ENCODE assay signal across 8 mouse cellular contexts in genomic region chr7:90460930-90461329, GRCm38 (mm10). TPM values are rescaled to one million over a fixed set of nuclear protein-coding genes. Genes with fewer than 3 reads are reported as not detected.
DNase-seq lines count a peak whose midpoint lies in the region; ATAC-seq and TF ChIP-seq lines count a peak whose summit lies in the region.

No protein-coding gene starts in this region.

- H3K36me3 ChIP-seq in heart, embryonic 13.5 days = no peaks in the 10 kb centered on the region
- H3K36me3 ChIP-seq in liver, embryonic 11.5 days (ENCODE audit: control insufficient read depth, insufficient read depth, low read length) = no peaks in the 10 kb centered on the region
- no peaks in the 10 kb centered on the region for H3K36me3 ChIP-seq in neural tube, embryonic 15.5 days

- H3K9ac ChIP-seq in heart, embryonic 13.5 days = no peak overlapping the region
- 0 out of 2 replicates have a peak overlapping the region, but pooled peaks have one; percentile 30 for H3K9ac ChIP-seq in liver, embryonic 11.5 days (ENCODE audit: low read depth, low read length)
- no peak overlapping the region for H3K9ac ChIP-seq in neural tube, embryonic 15.5 days (replicated peaks)

- no peaks in the 10 kb centered on the region for H3K9me3 ChIP-seq in heart, embryonic 13.5 days
- no peaks in the 10 kb centered on the region for H3K9me3 ChIP-seq in liver, embryonic 11.5 days (ENCODE audit: control insufficient read depth, low read length)
- no peaks in the 10 kb centered on the region for H3K9me3 ChIP-seq in neural tube, embryonic 15.5 days (replicated peaks)

- TF ChIP-seq CTCF in layer of hippocampus, adult 2 months (conservative IDR thresholded peaks at IDR 0.05) = peak; percentile 66

- peak overlapping the region; percentile 48 for H3K4me2 ChIP-seq in heart, embryonic 13.5 days
- peak overlapping the region; percentile 47 for H3K4me2 ChIP-seq in liver, embryonic 11.5 days
- peak overlapping the region; percentile 15; the same call in 1 of the 2 replicates for H3K4me2 ChIP-seq in neural tube, embryonic 15.5 days

- H3K4me1 ChIP-seq in heart, embryonic 13.5 days = peaks cover 9% of the 10 kb centered on the region
- peaks cover 4% of the 10 kb centered on the region for H3K4me1 ChIP-seq in liver, embryonic 11.5 days (replicated peaks; ENCODE audit: control insufficient read depth, insufficient read depth, low read length)
- H3K4me1 ChIP-seq in neural tube, embryonic 15.5 days = peaks cover 13% of the 10 kb centered on the region

- WGBS in heart, embryonic 13.5 days = 19% methylated on average over 14 of the region's 14 CpGs
- 16% methylated on average over 14 of the region's 14 CpGs for WGBS in liver, embryonic 11.5 days
- 24% methylated on average over 14 of the region's 14 CpGs for WGBS in neural tube, embryonic 15.5 days

- ATAC-seq in heart, embryonic 13.5 days (ENCODE audit: extremely low read depth, insufficient number of reproducible peaks, low FRiP score, low TSS enrichment) = no peak
- peak; percentile 59 for ATAC-seq in liver, embryonic 11.5 days (replicated peaks; ENCODE audit: low FRiP score)
- no peak for ATAC-seq in neural tube, embryonic 15.5 days (ENCODE audit: low FRiP score)

- H3K27ac ChIP-seq in layer of hippocampus, adult 2 months = no peak overlapping the region
- no peak overlapping the region for H3K27ac ChIP-seq in heart, embryonic 13.5 days (replicated peaks)
- no peak overlapping the region for H3K27ac ChIP-seq in liver, embryonic 11.5 days (ENCODE audit: low read depth, low read length)
- H3K27ac ChIP-seq in neural tube, embryonic 15.5 days (replicated peaks) = no peak overlapping the region

- H3K4me3 ChIP-seq in layer of hippocampus, adult 2 months = no peak overlapping the region
- H3K4me3 ChIP-seq in heart, embryonic 13.5 days = no peak overlapping the region
- H3K4me3 ChIP-seq in liver, embryonic 11.5 days (ENCODE audit: low read depth, low read length) = 0 out of 2 replicates have a peak overlapping the region, but pooled peaks have one; percentile 2
- no peak overlapping the region for H3K4me3 ChIP-seq in neural tube, embryonic 15.5 days (replicated peaks)

- H3K27me3 ChIP-seq in heart, embryonic 13.5 days (replicated peaks) = peaks cover 17% of the 10 kb centered on the region
- H3K27me3 ChIP-seq in liver, embryonic 11.5 days (replicated peaks; ENCODE audit: control insufficient read depth, insufficient read depth, low read length) = no peaks in the 10 kb centered on the region
- no peaks in the 10 kb centered on the region for H3K27me3 ChIP-seq in neural tube, embryonic 15.5 days (replicated peaks)

- no peak for DNase-seq in layer of hippocampus, adult 2 months (ENCODE audit: low spot score in 2 of 2)
- no peak for DNase-seq in layer of hippocampus, postnatal 36 days
- peak; percentile 42 to 52 for DNase-seq in adrenal gland, postnatal 36 days
- DNase-seq in liver, embryonic 11.5 days (ENCODE audit: low spot score) = peak; percentile 43
- DNase-seq in ovary, postnatal 10 days (ENCODE audit: low spot score) = no peak
- no peak for DNase-seq in yolk sac, embryonic 10.5 days (ENCODE audit: low spot score)

RNA-seq across cellular contexts. Expression of gene Tmem126a, which starts 3.9 kb away (rescaled TPM):
- total RNA-seq in layer of hippocampus, adult 2 months (2021) = 10 to 100 TPM; 37.1 to 40.0 TPM
- total RNA-seq in layer of hippocampus, postnatal 36 days (2021) = 10 to 100 TPM; 37.7 to 43.9 TPM
- total RNA-seq in adrenal gland, postnatal 36 days (2021) = 10 to 100 TPM; 52.5 to 58.1 TPM
- polyA plus RNA-seq in heart, embryonic 13.5 days (2015; fragmentation: Nextera tagmentation; extraction: Ambion mirVana) = 105 and 119 TPM in 2 replicates
- polyA plus RNA-seq in liver, embryonic 11.5 days (2014; fragmentation: Nextera tagmentation; extraction: Ambion mirVana) = 93.6 and 96.2 TPM in 2 replicates
- 139 and 163 TPM in 2 replicates for polyA plus RNA-seq in neural tube, embryonic 15.5 days (2015; fragmentation: Nextera tagmentation; extraction: Ambion mirVana)

RNA-seq across cellular contexts. Expression of gene Tmem126b, which starts 14.9 kb away (rescaled TPM):
- total RNA-seq in layer of hippocampus, adult 2 months (2021) = 10 to 100 TPM; 27.6 to 28.4 TPM
- total RNA-seq in layer of hippocampus, postnatal 36 days (2021) = 10 to 100 TPM; 26.2 to 27.8 TPM
- total RNA-seq in adrenal gland, postnatal 36 days (2021) = 10 to 100 TPM; 19.2 to 21.1 TPM
- polyA plus RNA-seq in heart, embryonic 13.5 days (2015; fragmentation: Nextera tagmentation; extraction: Ambion mirVana) = 29.2 and 32.1 TPM in 2 replicates
- 22.9 and 24.7 TPM in 2 replicates for polyA plus RNA-seq in liver, embryonic 11.5 days (2014; fragmentation: Nextera tagmentation; extraction: Ambion mirVana)
- 47.2 and 49.0 TPM in 2 replicates for polyA plus RNA-seq in neural tube, embryonic 15.5 days (2015; fragmentation: Nextera tagmentation; extraction: Ambion mirVana)

RNA-seq across cellular contexts. Expression of gene Dlg2, which starts 15.5 kb away (rescaled TPM):
- total RNA-seq in layer of hippocampus, adult 2 months (2021) = 100 to 1,000 TPM; 248 to 256 TPM
- total RNA-seq in layer of hippocampus, postnatal 36 days (2021) = 100 to 1,000 TPM; 266 to 283 TPM
- total RNA-seq in adrenal gland, postnatal 36 days (2021) = 100 to 1,000 TPM in 1 of 2 experiments, 10 to 100 TPM in 1; 93.3 to 123 TPM
- polyA plus RNA-seq in heart, embryonic 13.5 days (2015; fragmentation: Nextera tagmentation; extraction: Ambion mirVana) = 7.2 and 10.8 TPM in 2 replicates
- polyA plus RNA-seq in liver, embryonic 11.5 days (2014; fragmentation: Nextera tagmentation; extraction: Ambion mirVana) = 0.96 and 1.6 TPM in 2 replicates
- polyA plus RNA-seq in neural tube, embryonic 15.5 days (2015; fragmentation: Nextera tagmentation; extraction: Ambion mirVana) = 29.8 and 29.9 TPM in 2 replicates

RNA-seq across cellular contexts. Expression of gene Crebzf, which starts 18.4 kb away (rescaled TPM):
- 10 to 100 TPM; 86.0 to 88.5 TPM for total RNA-seq in layer of hippocampus, adult 2 months (2021)
- 10 to 100 TPM; 89.8 to 90.9 TPM for total RNA-seq in layer of hippocampus, postnatal 36 days (2021)
- 10 to 100 TPM; 71.8 to 77.5 TPM for total RNA-seq in adrenal gland, postnatal 36 days (2021)
- 18.9 and 19.0 TPM in 2 replicates for polyA plus RNA-seq in heart, embryonic 13.5 days (2015; fragmentation: Nextera tagmentation; extraction: Ambion mirVana)
- polyA plus RNA-seq in liver, embryonic 11.5 days (2014; fragmentation: Nextera tagmentation; extraction: Ambion mirVana) = 28.0 and 33.6 TPM in 2 replicates
- 30.2 and 33.8 TPM in 2 replicates for polyA plus RNA-seq in neural tube, embryonic 15.5 days (2015; fragmentation: Nextera tagmentation; extraction: Ambion mirVana)

RNA-seq across cellular contexts. Expression of gene Ccdc89, which starts 34.6 kb away (rescaled TPM):
- total RNA-seq in layer of hippocampus, adult 2 months (2021) = under 1 TPM; 0.39 to 0.69 TPM
- under 1 TPM; 0.47 to 0.58 TPM for total RNA-seq in layer of hippocampus, postnatal 36 days (2021)
- total RNA-seq in adrenal gland, postnatal 36 days (2021) = under 1 TPM; 0.36 to 0.43 TPM
- polyA plus RNA-seq in heart, embryonic 13.5 days (2015; fragmentation: Nextera tagmentation; extraction: Ambion mirVana) = 0.72 and 1.0 TPM in 2 replicates
- 0.74 TPM in 2 replicates for polyA plus RNA-seq in liver, embryonic 11.5 days (2014; fragmentation: Nextera tagmentation; extraction: Ambion mirVana)
- polyA plus RNA-seq in neural tube, embryonic 15.5 days (2015; fragmentation: Nextera tagmentation; extraction: Ambion mirVana) = 1.3 and 1.5 TPM in 2 replicates

Comparison
In these comparisons a context has a peak if more than half of its experiments do, and no peak if none do; other contexts are left out.
1. DNase-seq: peak in adrenal gland, postnatal 36 days (2 of 2) and liver, embryonic 11.5 days (single experiment); none in layer of hippocampus, adult 2 months (0 of 2), layer of hippocampus, postnatal 36 days (0 of 2), ovary, postnatal 10 days (single experiment) and yolk sac, embryonic 10.5 days (single experiment).
2. Peak in every context shown above with its lines, with median percentiles within 50 percentile points of each other: H3K4me2 ChIP-seq.